Mouse (Mus musculus): ENCODE data around the gene Lysmd2. TPM values are rescaled to one million over a fixed set of nuclear protein-coding genes. Genes with fewer than 3 reads are reported as not detected.
A peak's percentile ranks its signal among the peaks of the same experiment; 100 is the strongest.
"Not testable (repeated sequence)": the region's sequence is repeated elsewhere in the genome, so short reads cannot be mapped to it uniquely, and the experiment has no call there.

The Lysmd2 gene
- 10 to 100 TPM; 58.2 to 67.7 TPM for total RNA-seq (2021)

DNA sequence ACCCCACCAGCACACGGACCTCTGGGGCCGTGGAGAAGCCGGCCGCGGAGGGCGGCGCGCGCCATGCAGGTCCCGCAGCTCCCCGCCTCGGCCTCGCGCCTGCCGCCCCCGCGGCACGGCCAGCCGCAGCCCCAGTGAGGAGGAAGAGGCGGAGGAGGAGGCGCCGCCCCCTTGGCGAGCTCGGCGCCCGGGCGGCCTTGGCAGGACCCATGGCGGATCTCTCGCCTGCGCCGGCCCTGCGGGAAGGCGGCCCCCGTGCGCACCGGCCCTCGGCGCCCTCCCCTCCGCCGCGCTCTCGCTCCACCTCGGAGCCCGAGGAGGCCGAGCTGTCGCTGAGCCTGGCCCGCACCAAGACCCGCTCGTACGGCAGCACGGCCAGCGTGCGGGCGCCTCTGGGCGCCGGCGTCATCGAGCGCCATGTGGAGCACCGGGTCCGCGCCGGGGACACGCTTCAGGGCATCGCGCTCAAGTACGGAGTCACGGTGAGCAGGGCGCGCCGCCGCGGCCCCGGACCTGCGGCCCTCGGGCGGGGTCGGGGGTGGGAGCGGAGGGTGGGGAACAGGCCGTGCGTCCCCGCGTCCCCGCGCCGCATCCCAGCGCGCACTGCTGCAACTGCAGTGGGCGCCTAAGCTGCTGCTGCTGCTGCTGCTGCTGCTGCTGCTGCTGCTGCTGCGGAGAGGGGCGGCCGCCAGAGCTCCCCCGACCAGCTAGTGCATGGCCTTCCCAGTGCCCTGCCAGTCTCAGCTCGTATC is at the start of gene Lysmd2:
Lysmd2 (plus strand) TSS at position 186 of the 752 bp plus-strand sequence.
- peak; percentile 52 to 65 for DNase-seq (ENCODE audit: extremely low spot score in 1 of 2, low spot score in 1 of 2)

- DNase-seq (ENCODE audit: extremely low spot score in 1 of 2, low spot score in 1 of 2) = no peak
Measured at GRCm38 (mm10) chr9:75579321-75579720, 46.2 kb upstream of the Lysmd2 start.

- DNase-seq (ENCODE audit: extremely low spot score in 1 of 2, low spot score in 1 of 2) = no peak
Measured at GRCm38 (mm10) chr9:75581694-75582350, 43.7 kb upstream of the Lysmd2 start.

- no peak for DNase-seq (ENCODE audit: extremely low spot score in 1 of 2, low spot score in 1 of 2)
Measured at GRCm38 (mm10) chr9:75589850-75590790, 35.4 kb upstream of the Lysmd2 start.

DNA sequence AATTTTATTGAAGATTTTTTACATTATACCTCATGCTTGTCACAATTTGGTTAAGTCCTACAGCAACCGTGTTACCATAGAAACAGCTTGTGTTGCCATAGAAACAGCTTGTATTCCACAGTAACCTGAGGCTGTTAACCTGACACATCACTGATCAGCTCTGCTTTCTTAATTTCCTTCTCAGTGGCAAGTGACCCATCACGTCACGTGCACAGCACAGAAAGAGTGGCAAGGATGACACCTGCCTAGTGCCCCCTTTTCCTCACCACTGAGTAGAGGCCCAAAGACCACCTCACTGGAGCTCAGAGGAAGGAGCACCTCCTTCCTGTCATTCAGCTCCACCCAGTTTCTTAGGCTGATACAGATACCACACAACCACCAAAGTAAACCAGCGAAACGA is 32.1 kb upstream of the Lysmd2 start:
- no peak for DNase-seq (ENCODE audit: extremely low spot score in 1 of 2, low spot score in 1 of 2)

GRCm38 (mm10) chr9:75597036-75597435 is 28.5 kb upstream of the Lysmd2 start:
- no peak for DNase-seq (ENCODE audit: extremely low spot score in 1 of 2, low spot score in 1 of 2)

DNA sequence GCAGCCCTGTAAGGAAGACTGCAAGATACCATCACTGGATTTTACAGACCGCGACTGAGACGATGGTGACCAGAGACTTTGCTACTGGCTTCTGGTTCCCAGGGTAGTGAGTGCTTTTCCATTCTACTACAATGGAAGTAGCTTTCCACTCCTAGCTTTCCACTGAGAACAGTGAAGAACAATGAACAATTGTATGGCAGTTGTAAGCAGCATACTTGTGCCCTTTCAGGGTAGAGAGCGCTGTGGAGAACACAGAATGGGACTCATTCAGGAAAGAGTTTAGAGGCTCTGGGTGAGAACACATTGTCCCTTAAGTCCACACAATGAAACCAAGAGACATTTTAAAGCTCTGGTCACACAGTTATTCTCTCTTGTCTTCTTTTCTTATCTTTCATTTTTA is 27.9 kb upstream of the Lysmd2 start:
- DNase-seq (ENCODE audit: extremely low spot score in 1 of 2, low spot score in 1 of 2) = no peak

DNA sequence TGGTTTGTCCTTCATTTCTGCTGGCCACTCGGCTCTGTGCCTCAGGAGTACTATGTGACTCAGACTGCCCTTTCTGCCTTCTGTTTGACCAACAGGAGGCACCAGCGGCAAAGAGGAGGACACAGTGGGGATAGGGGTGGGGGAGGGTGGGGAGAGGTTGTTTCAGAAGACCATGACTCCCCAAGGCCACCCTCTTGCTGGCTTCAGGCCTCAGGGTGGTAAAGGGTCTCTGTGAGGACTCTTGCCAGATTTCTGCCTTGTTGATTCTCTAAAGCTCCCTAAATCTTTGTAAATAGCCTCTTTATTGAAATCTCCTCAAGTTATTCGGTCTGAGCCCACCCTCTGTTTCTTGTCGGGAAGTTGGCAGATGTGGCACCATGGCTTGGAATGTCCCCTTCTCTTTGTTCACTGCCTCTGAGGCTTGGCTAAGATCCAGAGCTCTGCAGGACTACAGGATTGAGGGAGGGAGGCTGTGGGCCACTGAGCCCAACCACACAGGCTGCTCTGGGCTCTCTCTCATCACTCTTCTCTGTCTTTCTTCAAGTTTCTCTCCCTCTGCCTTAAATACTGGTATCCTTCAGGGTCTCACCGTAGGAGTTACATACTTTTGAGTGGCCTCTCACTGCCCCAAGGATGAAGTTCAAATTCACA is 26.2 kb upstream of the Lysmd2 start:
- DNase-seq (ENCODE audit: extremely low spot score in 1 of 2, low spot score in 1 of 2) = no peak

DNA sequence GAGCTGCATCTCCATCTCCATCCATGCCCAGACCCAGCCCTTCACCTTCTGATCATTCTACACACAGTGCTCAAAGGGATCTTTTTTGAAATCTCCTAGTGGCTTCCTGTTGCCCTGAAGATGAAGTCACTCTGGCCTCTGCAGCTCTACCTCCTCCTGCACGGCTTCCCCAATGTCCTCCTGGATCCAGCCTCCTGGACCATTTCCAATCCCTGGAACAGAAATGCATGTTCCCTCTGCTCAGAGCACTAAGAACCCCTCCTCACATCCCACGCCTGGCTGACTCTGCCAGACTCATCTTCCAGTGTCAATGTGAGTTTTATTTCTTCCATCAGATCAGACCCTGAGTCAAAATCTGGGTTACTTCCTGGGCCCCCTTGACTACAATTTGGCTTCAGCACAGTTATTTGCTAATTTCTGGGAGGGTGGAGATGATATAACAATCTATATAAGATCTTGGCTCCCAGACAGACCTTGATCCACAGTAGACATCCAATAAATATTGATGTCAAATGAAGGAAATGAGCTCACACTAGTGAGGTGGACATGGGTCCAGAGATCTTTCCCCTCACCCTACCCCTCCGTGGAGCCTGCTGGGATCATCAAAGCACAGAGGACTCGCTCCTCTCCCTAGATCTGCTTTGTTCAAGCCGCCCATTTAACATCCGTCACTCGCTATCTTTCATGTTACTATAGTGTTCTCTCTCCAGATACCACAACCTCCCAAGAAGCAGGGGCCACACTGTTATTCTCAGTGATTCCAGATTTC is 25.2 kb upstream of the Lysmd2 start:
- DNase-seq (ENCODE audit: extremely low spot score in 1 of 2, low spot score in 1 of 2) = no peak

DNA sequence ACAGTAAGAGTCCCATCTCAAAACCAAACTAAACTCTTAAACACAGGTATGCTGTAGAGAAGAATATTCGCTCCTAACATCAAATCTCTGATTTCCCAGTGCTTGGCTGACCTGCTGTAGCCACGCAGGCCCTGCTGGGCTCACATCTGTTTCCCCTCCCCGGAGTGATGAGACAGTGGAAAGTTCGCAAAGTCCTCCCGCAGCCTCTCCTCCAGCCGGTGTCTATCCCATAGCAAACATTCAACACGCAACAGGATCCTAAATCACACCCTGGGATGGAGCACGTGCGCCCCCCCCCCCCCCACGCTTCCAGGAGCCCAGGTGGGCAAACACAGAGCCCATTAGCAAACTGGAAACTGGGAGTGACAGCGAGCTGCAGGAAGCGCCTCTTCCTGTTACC is 24.0 kb upstream of the Lysmd2 start:
- no peak for DNase-seq (ENCODE audit: extremely low spot score in 1 of 2, low spot score in 1 of 2)

GRCm38 (mm10) chr9:75607496-75607895 is 18.0 kb upstream of the Lysmd2 start:
- DNase-seq (ENCODE audit: extremely low spot score in 1 of 2, low spot score in 1 of 2) = no peak

DNA sequence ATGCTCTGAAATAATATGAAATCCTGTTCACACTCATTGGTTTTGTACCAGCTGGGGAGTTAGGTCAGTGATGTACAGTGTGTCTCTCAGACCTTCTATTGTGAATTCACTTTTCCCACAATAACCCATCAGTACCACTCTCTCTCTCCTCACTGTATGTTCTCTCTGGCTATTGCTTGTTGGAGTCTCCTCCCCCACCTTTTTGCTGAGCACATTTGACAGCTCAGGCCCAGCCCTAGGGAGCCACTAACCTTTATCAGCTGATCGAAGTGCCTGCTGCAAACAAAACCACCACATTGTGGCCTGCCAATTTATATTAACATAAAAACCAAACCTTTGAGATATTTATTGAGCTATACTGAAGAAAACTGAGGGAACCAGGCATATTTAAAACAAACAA is 16.0 kb upstream of the Lysmd2 start:
- no peak for DNase-seq (ENCODE audit: extremely low spot score in 1 of 2, low spot score in 1 of 2)

- no peak for DNase-seq (ENCODE audit: extremely low spot score in 1 of 2, low spot score in 1 of 2)
Measured at GRCm38 (mm10) chr9:75609965-75610364, 15.6 kb upstream of the Lysmd2 start.

- DNase-seq (ENCODE audit: extremely low spot score in 1 of 2, low spot score in 1 of 2) = peak; percentile 63 to 77
Measured at GRCm38 (mm10) chr9:75610571-75611493, 14.7 kb upstream of the Lysmd2 start, which contains the start of gene Tmod2. TSS of gene Tmod2 (minus strand) at chr9:75611325.

GRCm38 (mm10) chr9:75616560-75616959 is 9.0 kb upstream of the Lysmd2 start:
- DNase-seq (ENCODE audit: extremely low spot score in 1 of 2, low spot score in 1 of 2) = no peak

DNA sequence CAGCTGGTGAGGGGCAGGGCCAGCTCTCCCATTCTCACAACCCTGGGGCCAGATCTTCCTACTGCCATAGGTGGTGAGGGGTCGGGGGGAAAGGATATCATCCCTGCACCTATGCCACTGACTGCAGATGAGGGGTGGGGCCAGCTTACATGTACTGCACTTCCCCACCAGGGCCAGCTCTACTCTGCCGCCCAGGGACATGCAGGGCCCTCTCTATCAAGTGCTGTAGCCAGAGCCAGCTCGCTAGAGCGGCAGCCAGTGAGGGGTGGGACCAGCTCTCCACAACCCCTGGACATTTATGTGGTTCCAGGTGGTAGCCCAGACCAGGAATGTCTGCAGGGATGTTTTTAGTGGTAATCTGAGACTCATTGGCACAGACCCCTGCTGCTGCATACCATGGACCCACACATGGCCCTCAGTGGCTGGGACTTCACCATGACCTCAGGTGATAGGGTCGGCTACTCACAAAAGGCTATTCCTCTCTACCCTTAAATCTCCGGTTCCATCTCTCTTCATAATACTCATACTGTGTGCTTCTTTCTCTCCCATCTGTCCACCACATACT is 6.6 kb upstream of the Lysmd2 start:
- no peak for DNase-seq (ENCODE audit: extremely low spot score in 1 of 2, low spot score in 1 of 2)

- DNase-seq (ENCODE audit: extremely low spot score in 1 of 2, low spot score in 1 of 2) = not testable (repeated sequence)
Measured at GRCm38 (mm10) chr9:75619761-75620160, 5.8 kb upstream of the Lysmd2 start.

GRCm38 (mm10) chr9:75621428-75621827 is 4.1 kb upstream of the Lysmd2 start:
- no peak for DNase-seq (ENCODE audit: extremely low spot score in 1 of 2, low spot score in 1 of 2)

Measured in layer of hippocampus, postnatal 25 days (tissue).